Mouse (Mus musculus) monocyte, adult 2 months (primary cell): ENCODE measurements around the gene Urb1.
"Not testable (repeated sequence)": the region's sequence is repeated elsewhere in the genome, so short reads cannot be mapped to it uniquely, and the experiment has no call there.

Experiments
- DNase-seq, 2 experiments: peaks; one replicate each; pipeline ENCODE4 v3.0.0; 2022; ENCODE audit warnings: low spot score in 2 of 2, low read depth in 1 of 2

The Urb1 gene

DNA sequence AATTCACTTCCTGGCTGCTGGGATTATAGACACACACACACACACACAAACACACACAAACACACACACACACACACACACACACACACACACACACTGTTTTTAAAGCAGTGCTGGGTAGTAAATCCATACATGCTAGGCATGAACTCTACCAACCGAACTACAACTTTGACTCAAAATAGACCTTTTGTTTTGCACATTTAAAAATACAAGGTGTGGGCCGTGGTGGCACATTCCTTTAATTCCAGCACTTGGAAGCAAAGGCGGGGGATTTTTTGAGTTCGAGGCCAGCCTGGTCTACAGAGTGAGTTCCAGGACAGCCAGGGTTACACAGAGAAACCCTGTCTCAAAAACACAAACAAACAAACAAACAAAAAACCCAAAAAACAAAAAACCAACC lies 13.8 kb upstream of the Urb1 start:
- DNase-seq: not testable (repeated sequence)

DNA sequence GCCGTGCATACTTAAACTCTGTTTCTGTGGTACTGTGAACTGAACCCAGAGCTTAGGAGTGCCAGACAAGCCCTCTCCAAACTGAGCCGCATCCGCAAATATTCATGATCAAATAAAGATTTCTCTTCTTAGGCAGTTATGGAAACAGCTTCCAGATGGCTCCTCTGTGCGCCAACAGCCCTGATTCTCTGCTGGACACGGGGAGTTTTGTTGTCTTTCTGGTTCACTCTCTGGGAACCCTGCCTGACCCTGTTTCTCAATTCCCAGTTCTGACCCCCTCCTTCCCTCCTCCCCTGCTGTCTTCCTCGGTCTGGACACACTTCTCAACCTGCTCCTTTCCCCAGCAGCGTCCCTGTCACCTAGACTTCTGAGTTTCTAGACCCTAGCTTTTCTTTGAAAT lies 12.8 kb upstream of the Urb1 start:
- DNase-seq: no peak

DNA sequence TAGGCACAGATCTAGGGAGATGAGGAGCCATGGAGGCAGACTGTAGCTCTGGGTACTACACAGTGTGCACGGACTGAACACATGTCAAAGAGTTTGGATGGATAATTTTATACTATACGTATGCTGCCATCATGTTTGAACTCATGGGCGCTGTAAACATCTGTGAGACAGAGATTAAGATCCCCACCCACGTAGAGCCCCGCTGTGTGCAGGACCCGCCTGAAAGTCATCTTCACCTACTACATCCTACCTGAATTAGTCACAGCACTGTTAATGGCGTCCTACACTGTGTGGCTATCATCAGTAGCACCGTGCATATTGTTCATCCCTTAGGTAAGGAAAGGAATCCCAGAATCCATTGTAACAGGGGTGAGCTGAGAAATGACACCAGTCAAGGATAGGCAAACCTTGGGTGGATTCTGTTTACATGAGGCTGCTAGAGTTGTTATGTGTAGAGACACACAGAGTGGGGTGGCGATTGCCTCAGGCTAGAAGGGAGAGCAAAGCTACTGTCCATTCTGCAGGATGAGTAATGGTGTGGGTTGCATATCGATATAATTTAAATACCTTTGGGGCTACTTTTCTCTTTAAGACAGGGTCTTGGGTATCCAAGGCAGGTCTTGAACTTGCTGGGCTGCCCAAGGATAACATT lies 12.2 kb upstream of the Urb1 start:
- no peak for DNase-seq

DNA sequence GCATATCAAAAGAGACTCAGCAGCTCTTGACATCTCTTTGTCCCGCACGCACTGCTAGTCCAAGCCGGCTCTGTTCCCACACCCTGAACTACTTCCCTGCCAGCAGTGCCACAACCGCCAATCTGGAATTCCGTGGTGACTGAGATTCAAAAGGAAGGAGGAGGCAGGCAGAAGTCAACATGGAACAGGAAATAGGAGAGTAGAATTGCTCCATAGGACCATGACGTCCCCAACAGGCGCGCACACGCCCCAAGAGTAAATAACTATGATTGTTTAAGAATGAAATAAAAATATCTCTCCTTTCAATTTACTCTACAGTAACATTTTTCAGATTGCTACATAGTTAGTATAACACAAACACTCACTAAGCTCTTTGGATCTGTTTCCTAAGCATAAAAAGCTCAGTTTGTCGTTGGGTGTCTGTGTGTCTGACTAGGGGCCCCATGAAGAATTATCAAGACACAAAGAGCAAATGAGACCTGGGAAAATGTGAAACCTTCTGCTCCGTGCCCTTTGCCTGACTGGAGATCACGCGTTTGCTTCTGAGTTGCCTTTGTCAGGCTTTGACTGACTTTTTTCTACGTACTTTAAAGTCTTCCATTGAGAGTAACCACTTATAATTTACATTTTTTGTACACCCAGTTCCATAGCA lies 11.0 kb upstream of the Urb1 start:
- DNase-seq: no peak

DNA sequence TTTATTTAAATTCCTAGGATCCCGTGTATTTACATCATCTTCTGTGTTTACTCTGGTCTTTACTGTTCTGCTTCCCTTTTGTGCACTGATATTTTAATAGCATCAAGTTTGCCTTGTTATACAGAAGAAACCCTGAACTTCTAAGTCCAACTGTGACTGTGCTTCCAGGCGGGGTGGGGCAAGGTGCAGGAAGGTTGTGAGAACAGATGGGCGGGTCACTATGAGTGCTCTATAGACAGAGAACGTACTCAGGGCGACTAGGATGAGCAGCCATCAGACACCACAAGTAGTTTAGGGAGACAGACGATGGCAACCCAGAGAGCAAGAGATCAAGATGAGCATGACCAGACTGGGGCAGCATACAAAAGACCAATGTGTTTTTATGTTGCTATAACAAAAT lies 10.1 kb upstream of the Urb1 start:
- no peak for DNase-seq

DNA sequence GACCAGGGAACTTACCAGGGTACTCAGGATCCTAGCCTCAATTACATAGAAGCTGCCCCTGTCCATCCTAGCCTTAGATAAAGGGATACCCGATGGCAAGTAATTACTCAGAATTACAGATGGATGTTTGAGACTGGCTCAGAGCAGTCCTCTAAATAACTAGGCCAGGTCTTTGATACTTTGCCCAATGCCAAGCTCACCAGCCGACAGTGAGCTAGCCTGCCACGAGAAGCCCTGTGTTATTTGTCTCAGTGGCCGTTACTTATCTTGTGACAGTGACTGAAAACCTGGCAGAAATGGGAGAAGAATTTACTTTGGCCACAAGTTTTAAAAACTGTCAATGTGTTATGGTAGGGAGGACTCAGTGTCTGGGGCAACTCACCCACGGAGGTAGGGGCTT lies 1.9 kb upstream of the Urb1 start:
- no peak for DNase-seq

DNA sequence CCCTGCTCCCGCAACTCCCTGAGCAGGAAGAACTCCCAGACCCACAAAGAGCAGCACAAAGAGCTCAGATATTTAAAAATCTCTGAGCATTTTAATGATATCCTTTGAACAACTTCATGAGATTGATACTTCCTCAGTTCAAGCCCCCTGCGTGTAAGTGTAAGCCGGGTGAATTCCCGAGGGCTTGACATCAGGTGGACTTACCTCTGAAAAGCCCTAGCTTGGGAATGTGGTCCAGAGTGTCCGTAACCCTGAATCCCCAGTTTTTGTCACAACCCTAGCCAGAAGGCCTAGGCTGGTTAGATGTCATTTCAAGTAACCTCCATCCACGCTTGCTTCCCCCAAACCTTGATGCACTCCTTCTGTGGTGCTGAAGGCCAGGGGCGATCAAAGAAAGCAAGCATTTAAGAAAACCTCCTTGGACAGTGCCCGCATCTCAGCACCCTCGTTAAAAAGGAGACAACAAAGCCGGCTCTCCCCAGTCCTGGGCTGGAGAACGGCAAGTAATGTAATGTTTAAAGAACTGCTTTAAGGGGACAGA lies 573 bp upstream of the Urb1 start:
- no peak for DNase-seq

DNA sequence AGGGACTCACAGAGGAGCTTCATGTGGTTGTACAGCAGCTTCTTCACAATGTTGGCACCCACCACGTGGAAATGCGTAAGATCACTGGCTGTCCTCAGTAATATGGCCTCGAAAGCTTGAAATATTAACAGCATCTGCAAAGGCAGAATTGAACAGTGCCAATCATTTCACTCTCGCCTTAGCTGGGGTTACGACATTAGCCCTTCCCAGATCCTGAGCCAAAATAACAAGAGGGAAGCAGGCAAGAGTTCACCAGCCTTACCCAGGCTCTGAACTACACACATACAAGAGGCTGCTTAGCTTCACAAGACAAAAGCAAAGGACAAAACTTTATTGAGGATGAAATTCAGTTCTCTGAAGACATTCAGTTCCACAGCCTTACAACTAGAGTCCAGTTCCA lies 5.7 kb downstream of the Urb1 start:
- DNase-seq: no peak

DNA sequence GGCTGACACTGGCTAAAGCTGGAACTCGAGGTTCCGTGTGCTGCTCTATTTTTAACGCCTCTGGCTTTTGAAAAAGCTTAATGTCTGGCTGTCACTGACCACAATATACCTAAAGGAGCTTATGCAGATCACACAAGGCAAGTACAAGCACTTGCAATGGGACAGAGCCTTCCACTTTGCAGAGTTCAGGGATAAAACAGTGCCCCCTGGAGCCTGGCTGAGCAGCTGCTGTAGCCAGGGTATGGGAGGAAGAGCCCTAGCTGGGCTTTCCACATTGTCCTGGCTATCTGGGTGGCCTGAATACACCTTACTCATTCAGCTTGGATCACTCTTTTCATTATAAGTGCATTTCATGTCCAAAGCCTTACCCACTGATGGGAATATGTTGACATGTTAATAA lies 8.3 kb downstream of the Urb1 start:
- DNase-seq: no peak

DNA sequence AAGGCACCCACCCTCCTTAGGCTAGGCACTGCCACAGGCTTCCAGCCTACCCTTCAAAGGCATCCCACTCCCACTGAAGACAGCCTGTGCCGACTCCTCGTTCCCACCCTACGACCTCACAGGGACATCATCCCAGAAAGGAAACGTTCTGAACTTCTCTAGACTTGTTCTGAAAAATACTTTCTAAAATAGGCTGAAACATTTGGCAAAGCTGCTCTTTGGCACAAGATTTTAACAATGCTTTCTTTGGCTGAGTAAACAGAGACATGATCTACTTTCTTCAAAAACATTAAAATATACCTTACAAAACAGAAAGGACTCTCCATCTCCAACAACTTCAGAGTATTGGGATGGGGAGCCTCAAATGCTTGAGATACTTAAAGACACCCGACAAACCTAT lies 9.0 kb downstream of the Urb1 start:
- no peak for DNase-seq

DNA sequence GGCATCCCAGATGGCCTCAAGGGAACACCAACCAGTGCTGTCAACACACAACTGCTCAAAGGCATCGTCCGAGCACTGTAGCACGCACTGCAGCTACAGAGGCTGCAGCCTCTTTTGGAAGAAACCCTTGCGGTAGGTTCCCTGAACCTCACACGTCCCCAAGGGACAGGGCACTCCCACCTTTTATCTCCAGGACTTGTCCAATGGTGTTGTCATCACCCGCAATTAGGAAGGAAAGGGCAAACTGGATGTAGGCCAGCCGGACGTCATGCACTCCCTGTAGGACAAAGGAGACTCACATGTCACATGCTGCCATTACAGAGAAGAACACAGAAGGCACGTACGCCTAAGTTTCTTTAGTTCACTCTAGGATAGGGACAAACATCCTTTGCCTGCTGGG lies 10.4 kb downstream of the Urb1 start:
- no peak for DNase-seq

DNA sequence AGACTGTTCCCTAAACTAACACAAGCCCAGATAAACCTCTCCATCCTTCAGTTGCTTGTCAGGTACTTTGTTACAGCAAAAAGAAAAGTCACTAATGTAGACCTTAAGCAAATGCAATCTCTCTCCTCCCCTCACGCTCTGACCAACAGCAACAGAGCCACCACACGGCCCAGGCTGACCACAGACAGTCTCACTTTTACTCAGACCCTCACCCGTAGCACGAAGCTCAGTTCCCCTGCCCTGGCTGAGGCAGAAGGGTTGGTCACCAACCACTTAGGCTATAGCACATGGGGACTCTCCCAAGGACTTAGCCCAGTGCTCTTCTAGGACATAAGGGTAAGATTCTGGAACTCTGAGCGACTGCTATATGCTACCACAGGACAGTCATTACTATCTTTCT lies 11.4 kb downstream of the Urb1 start:
- no peak for DNase-seq

DNA sequence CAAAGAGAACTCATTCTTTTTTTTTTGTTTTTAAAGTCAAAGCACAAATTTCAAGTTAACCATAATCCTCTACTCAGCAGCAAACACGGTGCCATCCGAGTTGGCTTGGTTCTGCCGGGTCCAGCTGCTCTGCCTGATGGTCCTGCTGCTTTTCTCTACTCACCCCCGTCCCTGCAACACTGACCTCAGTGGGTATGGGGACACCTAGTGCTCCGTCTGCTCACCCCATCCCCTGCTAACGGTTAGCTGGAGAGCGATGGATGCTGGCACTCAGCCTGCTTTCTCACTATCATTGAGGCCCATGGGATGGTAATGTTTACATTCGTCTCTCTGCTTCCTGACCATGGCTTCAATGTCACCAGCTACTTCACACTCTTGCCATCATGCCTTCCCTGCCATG lies 11.8 kb downstream of the Urb1 start:
- no peak for DNase-seq

DNA sequence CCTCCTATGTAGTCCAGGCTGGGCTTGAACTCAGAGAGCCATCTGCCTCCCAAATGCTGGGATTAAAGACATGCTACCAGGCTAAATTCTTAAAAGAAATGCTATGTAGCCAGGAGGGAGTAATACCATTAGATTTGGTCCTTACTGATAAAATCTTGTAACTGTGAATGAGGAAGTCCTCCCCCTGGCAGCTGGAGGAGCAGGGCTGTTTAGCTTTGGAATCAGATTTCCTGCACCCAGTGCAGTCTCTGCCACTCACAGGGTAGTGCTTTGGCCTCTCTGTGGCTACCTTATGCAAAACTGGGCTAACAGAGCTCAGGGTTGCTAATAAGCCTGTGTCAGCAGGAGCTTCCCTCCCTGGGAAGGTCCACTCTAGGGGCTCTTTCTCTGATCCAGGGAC lies 15.5 kb downstream of the Urb1 start:
- no peak for DNase-seq

DNA sequence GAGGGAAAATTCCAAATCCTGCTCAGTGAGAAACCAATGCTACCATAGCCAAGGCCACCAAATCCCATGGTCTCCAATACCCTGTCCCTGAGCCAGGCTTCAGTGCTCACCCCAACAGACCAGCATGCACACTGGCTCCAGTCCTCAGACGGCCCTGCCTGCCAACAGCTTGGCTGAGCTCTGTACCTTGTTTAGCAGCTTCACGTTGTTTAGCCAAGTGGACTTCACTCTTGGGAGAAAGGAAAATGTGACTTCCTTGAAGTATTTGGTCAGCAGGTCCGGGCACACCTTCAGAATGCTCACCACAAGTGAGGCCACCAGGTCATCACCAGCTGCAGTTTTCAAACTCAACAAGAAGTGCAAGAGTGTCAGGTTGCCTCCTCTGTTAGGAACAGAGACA lies 17.7 kb downstream of the Urb1 start:
- no peak for DNase-seq

DNA sequence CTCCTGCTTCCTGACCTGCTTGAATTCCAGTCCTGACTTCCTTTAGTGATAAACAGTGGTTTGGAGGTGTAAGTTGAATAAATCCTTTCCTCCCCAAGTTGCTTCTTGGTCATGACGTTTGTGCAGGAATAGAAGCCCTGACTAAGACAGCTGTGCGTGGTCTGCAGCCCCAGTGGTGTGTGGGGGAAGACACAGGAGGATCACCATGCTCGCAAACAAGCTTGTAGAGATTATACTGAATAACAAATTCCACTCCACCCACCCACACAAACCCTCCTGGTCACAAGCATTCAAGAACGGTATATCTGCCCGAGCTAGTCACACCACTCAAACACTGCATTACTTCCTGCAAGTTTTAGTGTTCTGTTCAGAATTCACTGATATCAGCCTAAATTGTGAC lies 18.1 kb downstream of the Urb1 start:
- DNase-seq: no peak

DNA sequence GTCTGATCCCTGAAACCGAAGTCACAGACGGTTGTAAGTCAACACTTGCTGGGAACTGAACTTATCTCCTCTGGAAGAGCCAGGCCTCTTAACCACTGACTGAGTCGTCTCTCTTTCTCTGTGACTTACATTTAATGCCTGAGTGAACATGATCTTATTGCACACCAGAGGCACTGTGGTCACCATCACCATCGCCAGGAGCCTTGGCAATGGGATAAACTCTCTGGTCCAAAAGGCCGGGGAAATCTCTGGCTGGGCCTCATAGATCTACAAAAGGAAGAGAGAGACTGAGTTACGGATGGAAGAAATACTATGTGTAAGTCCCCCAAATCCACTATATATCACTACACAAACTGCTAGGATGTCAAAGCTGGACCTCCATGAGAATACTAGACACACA lies 19.3 kb downstream of the Urb1 start:
- DNase-seq: no peak

DNA sequence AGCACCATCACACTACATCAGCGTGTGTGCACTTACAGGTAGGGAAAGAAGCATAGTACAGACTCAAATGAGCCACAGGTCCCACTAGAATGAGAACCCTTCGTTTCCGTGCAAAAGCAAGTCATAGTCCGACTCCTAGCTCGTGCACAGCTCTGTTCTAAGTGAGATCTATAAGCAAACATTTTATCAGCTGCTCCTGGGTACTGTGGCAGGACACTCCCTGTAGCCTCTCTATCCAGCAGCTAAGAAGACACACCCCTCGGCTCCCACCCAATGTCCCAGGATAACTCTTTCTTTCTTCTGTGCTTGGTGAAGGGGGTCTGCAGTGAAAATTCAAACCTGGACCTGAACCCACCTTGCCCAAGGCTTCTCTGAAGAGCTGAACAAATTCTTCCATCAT lies 21.6 kb downstream of the Urb1 start:
- no peak for DNase-seq

DNA sequence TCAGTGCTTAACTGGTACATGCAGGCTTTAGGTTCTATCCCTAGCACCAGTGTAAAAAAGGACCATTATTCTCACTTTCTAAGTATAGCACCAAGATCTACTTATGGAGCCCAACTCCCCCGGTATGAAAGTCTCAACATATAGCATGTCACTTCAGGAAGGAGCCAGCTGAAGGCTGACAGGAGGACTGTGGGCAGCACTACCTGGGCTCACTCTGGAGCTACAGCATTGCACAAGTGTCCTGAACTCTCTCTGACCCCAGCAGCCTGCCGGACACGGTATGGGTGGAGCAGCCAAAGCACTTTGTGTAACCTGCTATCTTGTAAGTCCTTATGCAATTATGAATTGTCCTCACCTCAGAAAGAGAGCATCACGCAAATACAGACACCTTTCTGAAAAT lies 25.0 kb downstream of the Urb1 start:
- DNase-seq: no peak

DNA sequence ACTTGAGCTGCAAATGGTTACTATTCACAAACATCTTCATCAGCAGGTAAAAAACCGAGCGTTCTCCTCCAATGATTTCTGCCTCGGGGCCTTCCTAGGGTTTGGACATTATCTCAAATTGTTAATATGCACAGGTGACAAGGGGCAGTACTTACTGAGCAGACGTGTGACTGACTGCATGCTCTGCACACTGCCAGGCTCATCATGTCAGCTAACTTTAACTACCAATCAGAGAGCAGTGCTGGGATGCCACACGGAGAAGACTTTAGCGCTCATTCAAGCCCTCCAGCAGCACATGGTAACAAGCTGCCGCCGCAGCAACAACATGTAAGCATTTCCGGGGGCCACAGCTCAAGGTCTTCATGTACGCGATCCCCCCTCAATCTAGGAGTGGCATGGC lies 26.9 kb downstream of the Urb1 start:
- DNase-seq: no peak

DNA sequence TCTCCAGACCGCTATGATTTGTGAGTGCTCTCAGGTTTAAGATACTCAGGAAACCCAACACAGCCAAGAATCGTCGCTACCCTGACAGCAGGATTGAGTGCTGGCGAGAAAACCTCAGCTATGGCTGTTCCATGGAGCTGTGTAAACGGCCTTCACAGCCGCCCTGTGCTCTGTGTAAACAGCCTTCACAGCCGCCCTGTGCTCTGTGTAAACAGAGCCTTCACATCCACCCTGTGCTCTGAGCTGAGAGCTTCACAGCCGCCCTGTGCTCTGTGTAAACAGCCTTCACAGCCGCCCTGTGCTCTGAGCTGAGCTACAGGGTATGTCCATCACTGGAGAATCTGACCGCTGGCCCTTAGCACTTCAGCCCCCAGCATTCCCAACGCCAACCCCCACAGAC lies 30.4 kb downstream of the Urb1 start:
- DNase-seq: no peak

DNA sequence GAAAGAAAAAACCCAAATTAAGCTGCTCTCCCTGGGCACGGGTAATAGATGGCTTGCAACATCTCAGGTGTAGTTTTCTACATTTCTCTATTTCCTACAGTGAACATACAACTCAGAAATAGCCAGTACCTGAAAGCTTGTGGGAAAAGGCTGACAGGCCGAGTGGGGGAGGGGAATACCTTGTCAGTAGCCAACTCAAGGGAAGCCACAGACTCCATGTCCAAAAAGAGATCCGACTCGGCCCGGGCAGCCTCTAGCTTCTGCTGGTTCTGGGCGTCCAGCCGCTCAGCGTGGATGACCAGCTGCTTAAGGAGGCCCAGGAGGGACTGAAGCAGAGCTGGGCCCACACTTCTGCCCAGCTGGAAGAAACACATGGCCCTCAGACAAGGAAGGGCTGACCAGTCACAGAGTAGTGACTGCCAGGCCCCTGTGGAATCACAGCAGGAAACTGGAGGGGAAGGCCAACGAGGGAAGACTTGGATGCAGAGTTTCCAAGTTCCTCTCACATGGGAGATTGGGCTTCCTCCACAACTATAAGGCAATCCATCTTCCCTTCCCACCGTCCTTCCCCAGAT lies 34.2 kb downstream of the Urb1 start:
- no peak for DNase-seq

DNA sequence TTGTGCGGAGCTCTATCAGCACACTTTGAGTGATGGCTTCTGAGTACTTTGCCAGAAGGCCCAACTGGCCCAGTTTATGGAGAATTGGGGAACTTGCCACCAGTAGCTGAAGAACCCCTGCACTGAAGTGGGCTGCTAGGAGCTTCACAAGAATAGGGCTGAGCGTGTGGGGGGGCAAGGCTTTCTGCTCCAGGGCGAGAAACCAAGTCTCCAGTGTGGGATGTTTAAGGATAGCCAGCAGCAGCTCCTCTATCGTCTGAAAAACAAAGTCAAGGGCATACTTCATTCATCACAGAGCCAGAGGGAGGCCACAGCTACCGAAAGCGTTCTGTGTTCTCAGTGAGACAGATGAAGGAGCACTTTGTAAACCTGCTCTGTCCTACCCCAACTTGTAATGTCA lies 35.6 kb downstream of the Urb1 start:
- no peak for DNase-seq
